8 mouse cellular contexts compared by ENCODE assay signal in the genomic region with DNA sequence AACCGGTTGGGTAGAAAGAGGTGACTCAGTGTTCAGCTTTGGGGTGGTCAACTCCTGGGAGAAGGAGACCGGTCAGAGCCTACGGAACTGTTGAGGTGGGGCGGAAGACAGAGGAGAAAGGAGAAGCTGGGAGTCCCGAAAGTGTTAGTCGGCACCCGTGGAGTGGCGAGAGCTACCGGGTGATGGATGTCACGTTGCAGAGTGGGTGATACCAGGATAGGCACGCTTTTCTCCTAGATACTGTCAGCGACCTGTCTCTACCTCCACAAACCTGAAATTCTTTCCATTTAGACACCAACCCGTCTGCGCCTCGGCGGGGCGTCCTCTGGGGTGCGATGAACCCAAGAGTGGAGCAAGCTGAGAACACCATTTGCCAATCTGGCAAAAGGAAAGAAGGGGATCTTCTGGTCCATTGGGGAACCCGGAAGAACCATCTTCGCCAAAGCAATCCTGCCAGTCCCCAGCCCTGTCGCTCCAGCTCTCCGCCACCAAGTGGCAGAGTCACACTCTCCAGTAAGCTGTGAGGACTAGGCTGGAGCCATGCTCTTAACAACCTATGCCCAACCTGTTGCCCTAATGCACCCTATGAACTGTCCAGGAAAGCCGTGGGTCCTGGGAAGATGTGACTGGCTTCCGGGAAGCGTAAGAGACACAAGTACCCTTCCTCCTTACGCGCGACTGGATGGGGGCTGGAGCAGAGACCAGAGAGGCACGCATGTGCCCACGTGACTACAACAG. TPM values are rescaled to one million over a fixed set of nuclear protein-coding genes. Genes with fewer than 3 reads are reported as not detected.
DNase-seq lines count a peak whose midpoint lies in the region; ATAC-seq and TF ChIP-seq lines count a peak whose summit lies in the region.

Gene 9230102O04Rik (minus strand): TSS at position 628 of the 738 bp plus-strand sequence.

- H3K4me1 ChIP-seq in testis, adult 2 months (ENCODE audit: control insufficient read depth, insufficient read depth, low read length) = peaks cover 9% of the 10 kb centered on the region
- peaks cover 12% of the 10 kb centered on the region for H3K4me1 ChIP-seq in forebrain, embryonic 12.5 days
- peaks cover 43% of the 10 kb centered on the region for H3K4me1 ChIP-seq in megakaryocyte, embryonic 14.5 days

- H3K27ac ChIP-seq in testis, adult 2 months (ENCODE audit: control insufficient read depth, insufficient read depth, low read depth, low read length) = no peak within 1 kb of the TSS
- no peak within 1 kb of the TSS for H3K27ac ChIP-seq in forebrain, embryonic 12.5 days

- H3K4me3 ChIP-seq in testis, adult 2 months (ENCODE audit: control insufficient read depth, low read depth, low read length) = peak within 1 kb of the TSS; percentile 3; the same call in 1 of the 2 replicates
- H3K4me3 ChIP-seq in forebrain, embryonic 12.5 days (replicated peaks) = peak within 1 kb of the TSS; percentile 14; the same call in 1 of the 2 replicates
- peak within 1 kb of the TSS; percentile 93 for H3K4me3 ChIP-seq in megakaryocyte, embryonic 14.5 days (replicated peaks)

- ATAC-seq in forebrain, embryonic 12.5 days (ENCODE audit: low FRiP score) = peak; percentile 51; the same call in 1 of the 2 replicates

- WGBS in forebrain, embryonic 12.5 days = under 1% methylated on average over 30 of the region's 30 CpGs

- no peak for TF ChIP-seq POLR2A in testis, adult 2 months (IDR thresholded peaks at IDR 0.05; ENCODE audit: control insufficient read depth, low read depth, low read length)

- H3K36me3 ChIP-seq in testis, adult 2 months (ENCODE audit: control insufficient read depth, insufficient read depth, low read length) = no peaks in the 10 kb centered on the region
- no peaks in the 10 kb centered on the region for H3K36me3 ChIP-seq in forebrain, embryonic 12.5 days (replicated peaks)
- no peaks in the 10 kb centered on the region for H3K36me3 ChIP-seq in megakaryocyte, embryonic 14.5 days (replicated peaks; ENCODE audit: low read length)

- TF ChIP-seq CTCF in testis, adult 2 months (IDR thresholded peaks at IDR 0.05; ENCODE audit: control insufficient read depth, insufficient read depth, insufficient replicate concordance, low read depth, low read length) = peak; percentile 27; the same call in 1 of the 2 replicates

- peak within 1 kb of the TSS; percentile 29 for H3K4me2 ChIP-seq in forebrain, embryonic 12.5 days

- no peak for DNase-seq in testis, postnatal 14 days (ENCODE audit: low spot score)
- DNase-seq in kidney, adult 18-20 months = peak; percentile 63
- peak; percentile 73 for DNase-seq in thymus, postnatal 0 days (ENCODE audit: low spot score)
- no peak for DNase-seq in MN1 (ENCODE audit: low spot score)
- no peak for DNase-seq in urinary bladder, adult 18-20 months (ENCODE audit: low spot score in 2 of 2)

- no peak within 1 kb of the TSS for H3K9ac ChIP-seq in forebrain, embryonic 12.5 days

- H3K27me3 ChIP-seq in testis, adult 2 months (ENCODE audit: control insufficient read depth, insufficient read depth, low read length) = peaks cover 2% of the 10 kb centered on the region
- peaks cover 95% of the 10 kb centered on the region for H3K27me3 ChIP-seq in forebrain, embryonic 12.5 days
- peaks cover 91% of the 10 kb centered on the region for H3K27me3 ChIP-seq in megakaryocyte, embryonic 14.5 days (replicated peaks)

- H3K9me3 ChIP-seq in forebrain, embryonic 12.5 days = no peaks in the 10 kb centered on the region
- H3K9me3 ChIP-seq in megakaryocyte, embryonic 14.5 days = no peaks in the 10 kb centered on the region

RNA-seq across cellular contexts. Expression of gene 9230102O04Rik, which starts in this region (rescaled TPM):
- 0.75 TPM in 1 of 2 replicates, not detected in the other for polyA plus RNA-seq in testis, adult 2 months (2012; rRNA removed)
- 0.50 TPM in 1 of 2 replicates, not detected in the other for polyA plus RNA-seq in forebrain, embryonic 12.5 days (2016; fragmentation: Nextera tagmentation; extraction: Ambion mirVana)
- polyA plus RNA-seq in megakaryocyte, embryonic 14.5 days (2012; ENCODE audit: insufficient read depth, low replicate concordance) = not detected in 2 replicates
- not detected in 2 replicates for polyA plus RNA-seq in thymus, postnatal 0 days (2015; fragmentation: Nextera tagmentation; extraction: Ambion mirVana)

Comparison
In these comparisons a context has a peak if more than half of its experiments do, and no peak if none do; other contexts are left out.
1. Peak in ATAC-seq, H3K4me3 ChIP-seq and H3K4me2 ChIP-seq in forebrain, embryonic 12.5 days; RNA of the gene not detected or under 1 TPM.
2. Peak in DNase-seq in thymus, postnatal 0 days; RNA of the gene not detected or under 1 TPM.
3. H3K4me3 ChIP-seq: peak in every context shown above with its lines; median percentile 93 in megakaryocyte, embryonic 14.5 days; 14 in forebrain, embryonic 12.5 days; 3 in testis, adult 2 months.